ENCODE assay signal across 24 mouse cellular contexts in genomic region chr3:148487949-148488348, GRCm38 (mm10).
DNase-seq lines count a peak whose midpoint lies in the region; ATAC-seq and TF ChIP-seq lines count a peak whose summit lies in the region.
"Had no signal": no experiment of that assay in that cellular context is flagged by ENCODE, and none has a peak within 500 bp of the region (broad histone marks: within the 10 kb centered on the region; RNA-seq: fewer than 3 reads in every experiment).

No protein-coding gene starts in this region.

- no peaks in the 10 kb centered on the region for H3K79me2 ChIP-seq in CH12.LX (replicated peaks; ENCODE audit: control insufficient read depth, extremely low read depth, insufficient read depth, poor library complexity, severe bottlenecking)

- no peak for TF ChIP-seq RAD21 in CH12.LX (IDR thresholded peaks at IDR 0.05; ENCODE audit: low read depth, low read length)

- in situ Hi-C loops in CH12.LX (cut with MboI; ENCODE audit: low pct_ligation_motif_present, low pct_unique_long_range_greater_than_20kb, low sequenced_read_pairs) = no loop called here

- peak overlapping the region; percentile 67 for H3K4me2 ChIP-seq in CH12.LX (ENCODE audit: insufficient read depth, low read depth, poor library complexity, severe bottlenecking)
- H3K4me2 ChIP-seq in midbrain, postnatal 0 days (ENCODE audit: low read depth, low read length, poor library complexity, severe bottlenecking) = no peak overlapping the region
- H3K4me2 ChIP-seq: embryonic facial prominence, embryonic 12.5 days; embryonic facial prominence, embryonic 15.5 days; forebrain, embryonic 15.5 days; heart, embryonic 11.5 days; hindbrain, embryonic 12.5 days; hindbrain, embryonic 15.5 days; intestine, embryonic 15.5 days had no signal

- no peaks in the 10 kb centered on the region for H3K36me3 ChIP-seq in CH12.LX (replicated peaks in 1 of 2; ENCODE audit: control insufficient read depth in 1 of 2, insufficient read depth in 1 of 2, low read length in 1 of 2)
- no peaks in the 10 kb centered on the region for H3K36me3 ChIP-seq in midbrain, postnatal 0 days (ENCODE audit: insufficient read depth, low read length)
- H3K36me3 ChIP-seq: embryonic facial prominence, embryonic 12.5 days; embryonic facial prominence, embryonic 15.5 days; forebrain, embryonic 15.5 days; hindbrain, embryonic 12.5 days; hindbrain, embryonic 15.5 days; intestine, embryonic 15.5 days had no signal

- no peaks in the 10 kb centered on the region for H3K27me3 ChIP-seq in CH12.LX (replicated peaks)
- no peaks in the 10 kb centered on the region for H3K27me3 ChIP-seq in midbrain, postnatal 0 days (ENCODE audit: insufficient read depth, low read length)
- H3K27me3 ChIP-seq: embryonic facial prominence, embryonic 12.5 days; embryonic facial prominence, embryonic 15.5 days; forebrain, embryonic 15.5 days; hindbrain, embryonic 12.5 days; hindbrain, embryonic 15.5 days; intestine, embryonic 15.5 days had no signal

- H3K9me3 ChIP-seq in CH12.LX (replicated peaks; ENCODE audit: low read length) = no peaks in the 10 kb centered on the region
- no peaks in the 10 kb centered on the region for H3K9me3 ChIP-seq in midbrain, postnatal 0 days (ENCODE audit: low read length)
- H3K9me3 ChIP-seq: embryonic facial prominence, embryonic 12.5 days; embryonic facial prominence, embryonic 15.5 days; forebrain, embryonic 15.5 days; hindbrain, embryonic 12.5 days; hindbrain, embryonic 15.5 days; intestine, embryonic 15.5 days had no signal

- ATAC-seq in granulocyte monocyte progenitor cell, adult 5-6 weeks (replicated peaks; ENCODE audit: poor library complexity, severe bottlenecking) = peak; percentile 48; the same call in 1 of the 2 replicates
- no peak for ATAC-seq in midbrain, postnatal 0 days (ENCODE audit: low FRiP score)
- ATAC-seq: forebrain, embryonic 15.5 days; intestine, embryonic 15.5 days had no signal

- no peak for TF ChIP-seq EP300 in CH12.LX (IDR thresholded peaks at IDR 0.05; ENCODE audit: low read length)

- peaks cover 19 to 35% of the 10 kb centered on the region in 2 experiments for H3K4me1 ChIP-seq in CH12.LX (ENCODE audit: control insufficient read depth in 1 of 2, insufficient read depth in 2 of 2)
- H3K4me1 ChIP-seq in midbrain, postnatal 0 days (ENCODE audit: insufficient read depth, low read length) = no peaks in the 10 kb centered on the region
- H3K4me1 ChIP-seq: embryonic facial prominence, embryonic 12.5 days; embryonic facial prominence, embryonic 15.5 days; forebrain, embryonic 15.5 days; hindbrain, embryonic 12.5 days; hindbrain, embryonic 15.5 days; intestine, embryonic 15.5 days had no signal

- no peak for TF ChIP-seq POLR2A in CH12.LX (IDR thresholded peaks at IDR 0.05; ENCODE audit: low read depth, low read length)

- no peak overlapping the region for H3K9ac ChIP-seq in CH12.LX (ENCODE audit: insufficient read depth, low read depth)
- H3K9ac ChIP-seq in midbrain, postnatal 0 days (replicated peaks; ENCODE audit: low read length, poor library complexity, severe bottlenecking) = no peak overlapping the region
- H3K9ac ChIP-seq: embryonic facial prominence, embryonic 12.5 days; embryonic facial prominence, embryonic 15.5 days; forebrain, embryonic 15.5 days; hindbrain, embryonic 12.5 days; hindbrain, embryonic 15.5 days; intestine, embryonic 15.5 days had no signal

- no peak for TF ChIP-seq CTCF in CH12.LX (conservative IDR thresholded peaks at IDR 0.05 in 1 of 2, IDR thresholded peaks at IDR 0.05 in 1 of 2; ENCODE audit: low read depth in 2 of 2, low read length in 2 of 2)
- no peak for TF ChIP-seq CTCF in midbrain, postnatal 0 days (IDR thresholded peaks at IDR 0.05)

- no peak overlapping the region for H3K27ac ChIP-seq in CH12.LX (ENCODE audit: insufficient read depth, low read depth)
- H3K27ac ChIP-seq in midbrain, postnatal 0 days (ENCODE audit: low read depth, low read length) = no peak overlapping the region
- H3K27ac ChIP-seq: embryonic facial prominence, embryonic 12.5 days; embryonic facial prominence, embryonic 15.5 days; forebrain, embryonic 15.5 days; hindbrain, embryonic 12.5 days; hindbrain, embryonic 15.5 days; intestine, embryonic 15.5 days had no signal

- dilution Hi-C loops in CH12.LX (cut with MboI; ENCODE audit: extremely low pct_ligation_motif_present, extremely low pct_unique_long_range_greater_than_20kb, low sequenced_read_pairs) = no loop called here

- DNase-seq in adrenal gland, adult 2 months = peak; percentile 42
- no peak for DNase-seq in adrenal gland, postnatal 25 days
- peak; percentile 11 for DNase-seq in CD4-positive helper T cell, adult 2 months (ENCODE audit: low read depth, low spot score)
- no peak for DNase-seq in CH12.LX (ENCODE audit: extremely low read depth)
- no peak for DNase-seq in midbrain, postnatal 0 days (ENCODE audit: low spot score)
- no peak for DNase-seq in spleen, adult 12 weeks (ENCODE audit: low spot score)
- DNase-seq in thymus, postnatal 25 days = no peak
- DNase-seq: cerebellum, adult 11 months; cerebellum, adult 2 months; cerebellum, adult 9-11 months; cerebellum, postnatal 25 days; gastrocnemius, postnatal 10 days; gastrocnemius, postnatal 36 days; heart, adult 11 months; kidney, adult 11 months; kidney, adult 8-10 months had no signal

- WGBS in midbrain, postnatal 0 days = 89% methylated on average over 5 of the region's 5 CpGs

- H3K4me3 ChIP-seq in CH12.LX (replicated peaks in 1 of 3; ENCODE audit: low read depth in 2 of 3, low read length in 2 of 3, poor library complexity in 1 of 3) = peak overlapping the region in 2 of 3 experiments; percentile 2 to 29
- no peak overlapping the region for H3K4me3 ChIP-seq in midbrain, postnatal 0 days (ENCODE audit: low read depth, low read length)
- H3K4me3 ChIP-seq: embryonic facial prominence, embryonic 12.5 days; embryonic facial prominence, embryonic 15.5 days; forebrain, embryonic 15.5 days; hindbrain, embryonic 12.5 days; hindbrain, embryonic 15.5 days; intestine, embryonic 15.5 days had no signal

TF ChIP-seq in CH12.LX, 34 proteins besides CTCF, POLR2A, EP300 and RAD21:
- TF ChIP-seq TBP (conservative IDR thresholded peaks at IDR 0.05; ENCODE audit: low read depth, low read length) (0 out of 2 replicates have a peak, but pooled peaks have one; percentile 43), NELFE (IDR thresholded peaks at IDR 0.05; ENCODE audit: low read depth, low read length) (no peak), MYC (IDR thresholded peaks at IDR 0.05; ENCODE audit: low read depth, low read length) (no peak), ZMIZ1 (IDR thresholded peaks at IDR 0.05; ENCODE audit: low read depth, low read length) (no peak), UBTF (IDR thresholded peaks at IDR 0.05; ENCODE audit: low read depth, low read length) (no peak), MAFK (IDR thresholded peaks at IDR 0.05; ENCODE audit: insufficient replicate concordance, low read length) (peak; percentile 76)
TF ChIP-seq in CH12.LX: peak in this region for 2.

Comparison
In these comparisons a context has a peak if more than half of its experiments do, and no peak if none do; other contexts are left out.
1. DNase-seq: peak in adrenal gland, adult 2 months (single experiment) and CD4-positive helper T cell, adult 2 months (single experiment); none in adrenal gland, postnatal 25 days (single experiment), CH12.LX (single experiment), midbrain, postnatal 0 days (single experiment), spleen, adult 12 weeks (single experiment) and thymus, postnatal 25 days (single experiment).